Mouse (Mus musculus) olfactory bulb, adult 2 months (tissue): ENCODE results near the gene Syn3.

Experiments used
- CTCF ChIP-seq: fragments of 200-500 bp; IDR thresholded peaks from 2 replicates; pipeline ENCODE4 v1.5.1; 2012; ENCODE audit warnings: low read depth, mild to moderate bottlenecking, low read length, moderate library complexity; ENCODE audit not compliant: insufficient read depth
- POLR2A ChIP-seq: fragments of 200-500 bp; IDR thresholded peaks from 2 replicates; pipeline ENCODE4 v1.6.1; 2012; ENCODE audit warnings: mild to moderate bottlenecking, low read depth, low read length, moderate library complexity; ENCODE audit not compliant: insufficient read depth

DNA sequence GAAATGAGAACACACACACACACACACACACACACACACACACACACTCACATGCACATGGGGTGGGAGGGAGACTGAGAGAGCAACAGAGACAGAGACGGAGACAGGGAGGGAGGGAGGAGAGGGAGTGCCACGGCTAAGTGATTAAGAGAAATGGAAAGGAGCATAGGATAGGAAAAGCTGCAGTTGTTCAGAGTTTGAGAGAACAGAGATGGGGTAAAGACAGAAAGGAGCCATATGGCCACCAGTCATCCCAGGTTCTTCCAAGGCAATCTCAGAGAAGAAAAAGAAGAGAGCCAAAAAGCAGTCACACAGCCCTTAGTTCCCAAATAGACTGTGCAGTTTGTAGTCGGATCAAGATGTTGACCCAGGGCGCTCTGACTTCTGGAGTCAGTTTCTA is 240.7 kb downstream of the Syn3 start:
- TF ChIP-seq CTCF (no peak), POLR2A (no peak)
